Mouse (Mus musculus): ENCODE data around the gene Zfp318.

GRCm38 (mm10) chr17:46351026-46351700, 32.4 kb upstream of the Zfp318 start:
- TF ChIP-seq EP300 (IDR thresholded peaks at IDR 0.05; ENCODE audit: low read depth) (no peak), CTCF (IDR thresholded peaks at IDR 0.05; ENCODE audit: low read depth) (no peak)

Data from liver, embryonic 14.5 days (tissue).